Mouse (Mus musculus): ENCODE data around the gene Vapb.

- TF ChIP-seq POLR2A (IDR thresholded peaks at IDR 0.05; ENCODE audit: insufficient read depth, low read depth, low read length) = no peak
- no peak for TF ChIP-seq CTCF (IDR thresholded peaks at IDR 0.05)
Observed at GRCm38 (mm10) chr2:173775556-173775955, 38.2 kb downstream of the Vapb start.
